Mouse (Mus musculus) kidney, adult 8-10 months (tissue): ENCODE results near the gene Kansl1l.

Experiments used
- DNase-seq, 2 experiments: peaks; one replicate each; pipeline ENCODE4 v3.0.0; 2022

Kansl1l gene

GRCm38 (mm10) chr1:66817453-66817839 is at the start of gene Kansl1l:
TSS of gene Kansl1l (minus strand) at chr1:66817562.
- peak; percentile 92 to 95 for DNase-seq

- DNase-seq = no peak
Observed at GRCm38 (mm10) chr1:66865633-66866032, 48.3 kb upstream of the Kansl1l start.

- DNase-seq = peak in 1 of 2 experiments; percentile 23
Observed at GRCm38 (mm10) chr1:66863741-66864495, 46.6 kb upstream of the Kansl1l start.

DNA sequence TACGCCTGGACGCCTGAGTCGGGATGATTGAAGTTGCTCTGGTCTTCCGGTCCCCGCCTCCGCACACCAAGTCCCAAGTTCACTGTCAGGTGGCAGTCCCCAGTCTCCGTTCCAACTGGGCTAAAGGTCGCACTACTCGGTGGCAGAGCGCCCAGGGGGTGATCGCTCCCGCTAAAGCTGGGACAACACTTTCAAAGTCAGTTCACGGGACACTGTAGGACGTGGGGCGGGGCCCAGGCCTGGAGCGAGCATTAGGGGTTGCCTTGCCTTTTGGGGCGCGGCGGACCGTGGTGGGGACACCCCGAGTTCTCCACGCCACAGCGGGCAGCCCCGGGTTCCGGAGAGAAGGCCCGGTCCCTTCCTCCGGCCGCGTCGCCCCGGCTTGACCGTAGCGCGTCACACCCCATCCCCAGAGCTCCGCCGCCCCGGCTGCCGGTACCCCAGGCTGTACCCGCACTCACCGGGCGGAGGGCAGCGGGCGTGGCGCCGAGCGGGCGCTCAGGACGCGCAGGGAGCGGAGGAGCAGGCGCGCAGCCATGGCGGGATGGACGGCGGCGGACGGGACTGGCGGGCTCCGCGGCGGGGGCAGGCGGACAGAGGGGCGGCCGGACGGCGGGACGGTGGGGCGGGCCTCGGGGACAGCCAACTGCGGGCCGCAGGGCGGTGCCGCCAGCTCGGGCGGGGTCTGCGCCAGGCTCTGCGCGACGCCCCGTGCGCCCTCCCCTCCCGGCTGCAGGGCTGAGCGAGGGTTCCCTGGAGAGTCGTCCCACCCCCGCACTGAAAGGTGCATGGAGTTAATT is 45.5 kb upstream of the Kansl1l start, which contains the start of gene Acadl:
Acadl (minus strand) TSS at position 566 of the 800 bp plus-strand sequence.
- DNase-seq = peak; percentile 96 to 97

DNA sequence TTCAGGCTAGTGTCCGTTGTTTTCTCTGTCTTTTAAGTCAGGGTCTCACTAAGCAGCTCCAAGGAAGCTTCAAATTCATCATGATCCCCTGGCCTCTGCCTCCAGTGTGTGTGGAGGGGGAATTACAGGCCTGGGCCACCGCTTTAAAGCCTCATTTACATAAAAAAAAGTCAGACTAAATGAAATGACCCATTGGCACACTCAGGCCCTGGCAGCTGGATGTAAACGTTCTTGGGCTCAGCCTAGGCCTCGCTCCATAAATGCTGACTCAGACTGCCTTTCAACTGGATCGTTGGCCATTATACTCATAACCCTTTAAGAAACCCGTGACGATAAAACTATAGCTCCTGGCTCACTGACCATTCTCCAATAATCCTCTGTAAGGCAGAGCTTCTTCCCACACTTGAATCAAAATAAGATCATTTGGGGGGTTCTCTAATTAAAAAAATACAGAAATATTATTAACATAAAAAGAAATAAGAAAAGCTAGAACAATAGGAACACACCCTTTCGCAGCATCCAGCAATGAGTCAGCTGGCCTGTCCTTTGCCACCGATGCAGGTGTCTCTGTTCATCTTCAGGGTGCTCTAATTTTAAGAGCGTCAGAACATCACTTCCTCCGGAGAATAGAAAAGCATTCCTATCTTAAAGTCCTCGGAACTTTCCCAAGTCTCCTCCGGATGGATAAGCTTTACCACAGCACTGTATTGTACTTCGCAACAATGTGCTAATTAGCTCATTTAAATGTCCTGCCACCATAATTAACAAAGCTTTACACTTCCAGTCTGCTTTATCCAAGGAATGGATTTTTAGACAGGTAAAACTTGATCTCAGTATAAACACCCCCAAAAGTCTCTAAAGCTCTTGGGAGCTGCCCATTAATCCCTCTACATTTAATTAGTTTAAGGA is 44.7 kb upstream of the Kansl1l start:
- no peak for DNase-seq

DNA sequence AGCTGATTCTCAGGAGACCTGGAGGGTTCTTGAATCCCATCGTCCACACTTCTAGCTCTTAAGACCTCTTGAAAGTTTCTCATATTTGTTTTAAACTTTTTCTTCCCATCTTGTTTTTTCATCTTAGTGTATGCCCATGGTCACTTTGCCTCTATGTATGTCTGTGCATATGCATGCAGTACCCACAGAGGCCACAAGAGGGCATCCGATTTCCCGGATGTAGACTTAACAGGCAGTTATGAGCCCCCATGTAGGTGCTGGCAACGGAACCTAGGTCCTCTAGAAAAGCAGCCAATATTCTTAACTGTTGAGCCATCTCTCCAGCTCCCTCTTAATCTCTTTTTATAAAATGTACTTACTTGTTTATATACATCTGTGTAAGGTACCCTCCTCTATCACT is 30.1 kb upstream of the Kansl1l start:
- DNase-seq = no peak

- DNase-seq = no peak
Observed at GRCm38 (mm10) chr1:66845690-66846318, 28.4 kb upstream of the Kansl1l start.

GRCm38 (mm10) chr1:66841938-66842337 is 24.6 kb upstream of the Kansl1l start:
- DNase-seq = no peak

GRCm38 (mm10) chr1:66841510-66841909 is 24.1 kb upstream of the Kansl1l start:
- DNase-seq = no peak

DNA sequence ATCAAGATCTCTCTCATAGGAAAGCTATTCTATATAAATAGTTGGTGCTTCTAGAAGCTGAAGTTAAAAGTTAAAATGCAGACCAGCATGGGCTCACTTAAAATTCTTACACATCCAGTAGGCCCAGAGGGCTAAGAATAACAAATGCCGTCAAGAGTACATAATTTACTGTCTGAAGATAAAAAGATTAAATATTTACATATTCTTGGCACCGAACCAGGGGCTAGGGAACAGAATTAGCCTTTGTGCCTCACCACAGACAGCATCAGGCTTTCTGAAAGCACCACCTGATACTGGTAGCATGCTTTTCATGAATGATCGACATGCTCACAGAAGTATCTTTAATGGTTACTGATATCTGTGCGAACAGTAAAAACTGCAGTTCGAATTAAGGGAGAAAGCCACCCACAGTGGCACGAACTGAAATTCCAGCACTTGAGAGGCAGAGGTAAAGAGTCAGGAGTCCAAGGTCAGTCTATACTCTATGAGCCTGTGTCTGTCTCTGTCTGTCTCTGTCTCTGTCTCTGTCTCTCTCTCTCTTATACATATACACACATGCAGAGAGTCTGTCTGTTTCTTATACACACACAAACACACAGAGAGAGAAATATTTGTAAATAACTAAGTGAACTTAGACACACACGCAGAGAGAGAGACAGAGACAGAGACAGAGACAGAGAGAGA is 22.5 kb upstream of the Kansl1l start:
- DNase-seq = no peak

DNA sequence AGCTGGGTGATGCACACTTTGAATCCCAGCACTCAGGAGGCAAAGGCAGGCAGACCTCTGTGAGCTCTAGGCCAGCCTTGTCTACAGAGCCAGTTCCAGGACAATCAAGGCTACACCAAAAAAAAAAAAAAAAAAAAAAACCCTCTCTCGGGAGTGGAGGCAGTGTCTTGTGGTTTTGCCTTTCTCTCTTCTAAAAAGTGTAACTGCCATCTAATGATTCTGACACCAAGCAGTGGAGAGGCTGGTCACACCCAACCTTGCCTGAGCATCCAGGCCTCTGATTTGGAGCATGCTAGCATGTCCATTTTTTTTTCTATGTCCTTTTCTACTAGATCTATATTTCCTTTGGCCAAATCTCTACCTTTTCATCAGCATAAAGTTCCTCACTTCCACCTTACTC is 21.8 kb upstream of the Kansl1l start:
- DNase-seq = no peak

GRCm38 (mm10) chr1:66838184-66839042 is 21.1 kb upstream of the Kansl1l start:
- peak; percentile 70 to 88 for DNase-seq

- peak in 1 of 2 experiments; percentile 57 for DNase-seq
Observed at GRCm38 (mm10) chr1:66837207-66837606, 19.8 kb upstream of the Kansl1l start.

GRCm38 (mm10) chr1:66832636-66833165 is 15.3 kb upstream of the Kansl1l start:
- peak; percentile 58 to 81 for DNase-seq

- peak; percentile 55 to 62 for DNase-seq
Observed at GRCm38 (mm10) chr1:66831824-66832600, 14.7 kb upstream of the Kansl1l start.

DNA sequence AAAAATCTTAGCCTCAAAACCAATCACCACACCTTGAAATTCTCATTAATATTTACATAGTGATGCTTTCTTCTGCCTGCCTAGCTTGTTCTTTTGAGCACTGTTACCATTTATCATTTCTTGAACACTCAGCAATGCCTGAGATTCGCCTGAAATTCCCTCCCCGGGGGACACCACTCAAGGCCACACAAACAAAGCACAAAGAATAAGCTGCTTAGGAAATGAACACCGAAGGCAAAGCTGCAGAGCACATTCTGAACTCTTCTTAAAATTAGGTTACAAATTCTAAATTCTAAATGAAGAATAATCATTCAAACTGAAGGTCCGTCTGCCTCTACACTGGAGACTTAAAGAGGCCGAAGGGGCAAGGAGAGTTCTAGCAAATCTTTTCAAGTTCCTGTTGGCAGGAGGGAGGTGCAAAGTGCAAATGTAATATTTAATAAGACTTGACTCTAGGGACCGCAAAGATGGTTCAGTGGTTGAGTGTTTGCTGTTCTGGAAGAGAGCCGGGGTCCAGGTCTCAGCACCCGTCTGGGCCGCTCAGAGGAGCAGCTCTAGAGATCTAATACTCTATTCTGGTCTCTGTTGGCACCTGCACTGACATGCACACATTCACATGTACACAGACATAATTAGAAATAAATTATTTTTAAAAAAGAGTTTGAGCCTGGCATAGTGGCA is 12.2 kb upstream of the Kansl1l start:
- peak in 1 of 2 experiments; percentile 47 for DNase-seq

- DNase-seq = no peak
Observed at GRCm38 (mm10) chr1:66821966-66822365, 4.6 kb upstream of the Kansl1l start.

DNA sequence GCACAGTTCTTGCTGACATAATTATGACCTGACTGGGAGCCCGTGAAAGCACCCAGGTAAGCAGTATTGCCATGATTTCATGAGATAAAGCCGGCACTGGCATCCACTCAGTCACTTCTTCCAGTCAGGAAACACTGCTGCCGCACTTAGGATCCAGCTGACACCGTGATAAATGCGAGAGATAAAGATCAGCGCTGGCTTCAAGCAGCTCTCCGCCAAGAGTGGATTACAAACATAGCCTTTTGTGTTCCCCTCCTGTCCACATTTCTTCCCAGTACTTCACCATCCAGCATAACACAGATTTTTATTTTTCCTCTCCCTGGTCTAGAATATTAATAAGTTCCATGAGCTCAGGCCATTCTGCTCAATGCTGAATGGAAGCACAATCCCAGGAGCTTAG is 2.9 kb upstream of the Kansl1l start:
- no peak for DNase-seq

DNA sequence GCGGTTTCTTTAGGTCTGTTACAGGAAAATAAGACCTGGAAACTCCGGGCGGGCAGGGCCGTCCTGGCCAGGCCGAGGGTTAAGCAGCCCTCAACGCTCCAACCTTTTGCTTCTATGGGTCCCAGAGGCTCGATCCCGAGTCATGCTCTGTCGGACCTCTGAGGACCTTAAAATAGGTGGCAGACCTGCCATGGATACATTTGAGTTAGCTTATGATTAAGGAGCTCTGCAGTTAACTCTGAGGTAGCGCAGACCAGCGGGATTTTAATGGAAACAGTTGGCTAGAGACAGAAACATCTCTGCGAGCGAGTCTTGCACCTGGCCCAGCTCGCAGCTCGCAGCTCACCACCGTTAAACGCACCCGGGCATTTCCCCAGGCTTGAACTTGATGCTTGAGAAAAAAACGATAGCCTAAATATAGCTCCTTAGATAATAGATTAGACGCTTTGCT is 528 bp upstream of the Kansl1l start:
- no peak for DNase-seq
